Mouse (Mus musculus) liver, embryonic 16.5 days (tissue): ENCODE results near the gene Serpina3f. TPM values are rescaled to one million over a fixed set of nuclear protein-coding genes. Genes with fewer than 3 reads are reported as not detected.
A peak's percentile ranks its signal among the peaks of the same experiment; 100 is the strongest.

Experiments used
- ATAC-seq: fragments of 200-750 bp; cut with Nextera tagmentation; 2 replicates; pipeline ENCODE4 v1.8.0; 2017; ENCODE audit warnings: low read depth, mild to moderate bottlenecking, moderate number of reproducible peaks, moderate library complexity
- H3K27ac ChIP-seq: fragments of 300-500 bp; sonication (generic); 2 replicates; pipeline ENCODE4 v1.5.1; 2014; ENCODE audit warnings: mild to moderate bottlenecking, low read length
- H3K27me3 ChIP-seq: fragments of 300-500 bp; sonication (generic); 2 replicates; pipeline ENCODE4 v1.6.1; 2014; ENCODE audit warnings: low read depth, low read length, mixed read lengths; ENCODE audit not compliant: control insufficient read depth, insufficient read depth
- H3K36me3 ChIP-seq: fragments of 300-500 bp; sonication (generic); 2 replicates; pipeline ENCODE4 v1.6.1; 2014; ENCODE audit warnings: mild to moderate bottlenecking; ENCODE audit not compliant: control insufficient read depth, insufficient read depth
- H3K4me1 ChIP-seq: fragments of 300-500 bp; sonication (generic); 2 replicates; pipeline ENCODE4 v1.6.1; 2014; ENCODE audit warnings: low read depth, low read length, mixed read lengths; ENCODE audit not compliant: control insufficient read depth
- H3K4me2 ChIP-seq: fragments of 300-500 bp; sonication (generic); 2 replicates; pipeline ENCODE4 v1.6.1; 2014; ENCODE audit warnings: low read depth, low read length, mixed read lengths
- H3K4me3 ChIP-seq: fragments of 300-500 bp; sonication (generic); 2 replicates; pipeline ENCODE4 v1.5.1; 2014; ENCODE audit warnings: low read depth, mild to moderate bottlenecking, low read length
- H3K9ac ChIP-seq: fragments of 300-500 bp; sonication (generic); 2 replicates; pipeline ENCODE4 v1.6.1; 2014; ENCODE audit warnings: low read depth, low read length
- H3K9me3 ChIP-seq: fragments of 300-500 bp; sonication (generic); replicated peaks from 2 replicates; pipeline ENCODE4 v1.6.1; 2016; ENCODE audit warnings: low read length; ENCODE audit not compliant: control insufficient read depth
- WGBS: fragments of 180-500 bp; shearing (Covaris S2); extraction: QIAGEN DNeasy Blood & Tissue Kit; methylation state at CpG from one replicate; pipeline ENCODE4 v1.1.7; 2014; ENCODE audit not compliant: insufficient replicate concordance; 5-methylcytosine and 5-hydroxymethylcytosine counted together
- polyA plus RNA-seq: library from polyadenylated mRNA; unstranded; fragments of >200 nt; fragmentation: Nextera tagmentation; extraction: Ambion mirVana; gene quantifications from 2 replicates; pipeline ENCODE4 v1.2.1, GENCODE M21; 2015

Gene Serpina3f
- polyA plus RNA-seq, 1 experiment from 2014 or later = 0.27 TPM

DNA sequence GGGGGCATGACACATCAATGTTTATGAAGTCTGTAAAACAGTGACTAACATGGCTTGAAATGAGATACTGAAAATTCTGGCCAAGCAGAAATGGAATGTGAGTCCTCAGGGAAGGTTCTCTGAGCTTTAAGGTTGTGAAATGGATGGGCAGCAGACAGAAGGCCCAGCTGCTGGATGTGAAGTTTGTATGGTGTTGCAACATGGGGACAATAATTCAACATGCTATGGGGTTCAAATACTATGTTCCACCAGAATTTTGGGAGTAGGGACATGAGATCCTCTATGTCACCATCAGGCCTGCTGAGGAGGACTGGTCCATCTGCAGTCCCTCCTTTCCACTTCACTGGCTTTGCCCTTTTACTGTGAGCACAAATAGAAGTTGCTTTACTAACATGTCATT, 29.0 kb downstream of the Serpina3f start:
- Histone ChIP-seq H3K4me2 (no peak overlapping the region), H3K27me3 (no peaks in the 10 kb centered on the region), H3K27ac (no peak overlapping the region), H3K9me3 (no peaks in the 10 kb centered on the region), H3K4me1 (no peaks in the 10 kb centered on the region), H3K36me3 (no peaks in the 10 kb centered on the region), H3K9ac (no peak overlapping the region), H3K4me3 (no peak overlapping the region)
- ATAC-seq = no peak

DNA sequence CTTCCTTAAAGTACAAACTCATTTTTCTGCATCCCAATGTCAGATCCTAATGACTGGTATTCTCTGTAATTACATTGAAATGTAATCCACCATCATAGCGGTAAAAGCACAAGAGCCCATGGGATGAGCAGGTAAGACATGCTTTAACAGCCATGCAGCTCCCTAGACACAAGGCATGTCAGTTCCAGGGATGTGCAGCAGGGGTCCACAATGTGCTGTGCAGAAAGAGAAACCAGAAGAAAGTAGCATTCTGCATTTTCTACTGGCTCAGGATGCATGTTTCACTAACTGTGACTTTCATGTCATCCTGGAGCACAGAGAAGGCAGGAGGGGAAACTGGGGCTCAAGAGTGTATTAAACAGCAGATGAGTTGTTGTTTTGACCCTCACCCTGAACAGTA, 30.7 kb downstream of the Serpina3f start:
- Histone ChIP-seq H3K27me3 (no peaks in the 10 kb centered on the region), H3K9ac (no peak overlapping the region), H3K27ac (no peak overlapping the region), H3K4me1 (no peaks in the 10 kb centered on the region), H3K9me3 (no peaks in the 10 kb centered on the region), H3K4me3 (no peak overlapping the region), H3K4me2 (no peak overlapping the region), H3K36me3 (no peaks in the 10 kb centered on the region)
- no peak for ATAC-seq
- WGBS = 74% methylated on average over 1 of the region's 1 CpGs

DNA sequence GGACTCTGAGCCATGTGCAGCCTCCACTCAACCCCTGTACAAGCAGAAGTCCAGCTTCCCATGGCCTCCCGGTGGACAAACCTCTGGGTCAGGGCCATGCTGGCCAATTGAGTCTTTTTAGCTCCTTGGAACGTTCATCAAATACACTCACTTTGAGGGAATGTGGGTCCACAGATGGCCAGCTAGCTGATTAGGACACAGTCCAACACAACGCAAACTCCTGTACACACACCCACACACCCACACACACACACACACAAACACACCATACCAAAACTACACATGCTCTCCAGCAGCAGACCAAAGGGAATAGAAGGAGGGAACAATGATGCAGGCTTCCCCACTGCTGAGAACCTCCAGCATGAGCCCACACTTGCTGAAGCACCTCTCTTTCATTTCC, 31.3 kb downstream of the Serpina3f start:
- Histone ChIP-seq H3K4me3 (no peak overlapping the region), H3K4me2 (no peak overlapping the region), H3K27me3 (no peaks in the 10 kb centered on the region), H3K9me3 (no peaks in the 10 kb centered on the region), H3K9ac (no peak overlapping the region), H3K27ac (no peak overlapping the region), H3K4me1 (no peaks in the 10 kb centered on the region), H3K36me3 (no peaks in the 10 kb centered on the region)
- 51% methylated on average over 3 of the region's 3 CpGs for WGBS
- no peak for ATAC-seq

DNA sequence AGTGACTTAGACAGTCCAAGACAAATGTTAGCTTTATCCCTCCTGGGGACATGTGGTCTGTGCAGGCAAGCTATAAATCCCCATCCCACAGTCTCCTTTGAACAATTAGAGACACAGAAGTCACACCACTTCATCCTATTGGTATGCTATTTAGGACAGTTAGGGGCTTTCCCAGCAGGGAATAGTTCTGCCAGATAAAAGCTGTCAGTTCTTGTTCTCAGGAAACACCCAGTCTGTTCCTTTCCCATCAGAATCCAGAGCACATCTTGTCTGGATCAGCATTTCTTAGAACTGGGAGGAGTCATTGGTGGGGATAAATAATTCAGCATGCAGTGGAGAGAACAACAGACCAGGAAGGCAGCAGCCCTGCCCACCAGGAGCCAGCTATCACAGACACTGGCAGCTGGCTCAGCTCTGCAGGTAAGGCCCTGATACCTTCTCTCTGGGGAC, 33.2 kb downstream of the Serpina3f start:
- no peaks in the 10 kb centered on the region for H3K27me3 ChIP-seq
- no peak overlapping the region for H3K9ac ChIP-seq
- ATAC-seq = 0 out of 2 replicates have a peak, but pooled peaks have one; percentile 16
- no peak overlapping the region for H3K4me3 ChIP-seq
- no peaks in the 10 kb centered on the region for H3K4me1 ChIP-seq
- no peak overlapping the region for H3K4me2 ChIP-seq
- H3K36me3 ChIP-seq = no peaks in the 10 kb centered on the region
- no peak overlapping the region for H3K27ac ChIP-seq
- no peaks in the 10 kb centered on the region for H3K9me3 ChIP-seq

DNA sequence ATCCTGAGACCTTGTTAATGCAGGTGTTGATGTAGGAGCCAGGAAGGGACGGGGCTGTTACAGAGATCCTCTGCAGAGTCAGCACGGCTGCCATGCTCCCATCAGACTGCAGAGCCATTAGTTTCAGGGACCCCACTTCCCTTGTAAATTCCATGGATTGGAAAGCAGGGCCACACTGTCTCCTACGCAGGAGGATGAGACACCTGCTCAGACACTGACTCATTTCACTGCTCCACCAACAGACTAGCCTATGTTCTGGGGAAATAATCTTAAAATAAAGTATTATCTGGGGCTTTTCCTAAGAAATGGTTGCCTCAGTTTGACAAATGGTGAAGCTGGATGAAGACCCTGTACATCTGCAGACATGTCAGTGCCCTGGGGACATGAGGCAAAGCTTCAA, 33.9 kb downstream of the Serpina3f start:
- no peak for ATAC-seq
- no peak overlapping the region for H3K4me3 ChIP-seq
- no peaks in the 10 kb centered on the region for H3K9me3 ChIP-seq
- no peaks in the 10 kb centered on the region for H3K27me3 ChIP-seq
- H3K27ac ChIP-seq = no peak overlapping the region
- WGBS = 63% methylated on average over 3 of the region's 3 CpGs
- no peaks in the 10 kb centered on the region for H3K36me3 ChIP-seq
- no peak overlapping the region for H3K9ac ChIP-seq
- no peaks in the 10 kb centered on the region for H3K4me1 ChIP-seq
- H3K4me2 ChIP-seq = no peak overlapping the region

DNA sequence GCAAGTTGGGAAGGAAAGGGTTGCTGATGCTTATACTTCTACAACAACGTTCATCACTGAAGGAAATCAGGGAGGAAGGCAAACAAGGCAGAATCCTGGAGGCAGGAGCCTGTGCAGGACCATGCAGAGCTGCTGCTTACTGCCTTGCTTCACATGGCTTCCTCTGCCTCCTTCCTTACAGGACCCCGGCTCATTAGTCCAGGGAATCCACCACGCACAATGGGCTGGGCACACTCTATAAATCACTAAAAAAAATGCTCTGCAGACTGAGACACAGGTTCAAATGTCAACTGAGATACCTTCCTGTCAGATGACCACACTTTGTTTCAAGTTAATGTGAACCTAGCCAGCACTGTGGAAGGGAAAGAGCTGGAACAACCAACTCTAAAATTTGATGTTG, 46.7 kb downstream of the Serpina3f start:
- no peak overlapping the region for H3K4me2 ChIP-seq
- H3K36me3 ChIP-seq = no peaks in the 10 kb centered on the region
- H3K4me3 ChIP-seq = no peak overlapping the region
- no peak overlapping the region for H3K9ac ChIP-seq
- no peaks in the 10 kb centered on the region for H3K4me1 ChIP-seq
- no peaks in the 10 kb centered on the region for H3K9me3 ChIP-seq
- WGBS = 31% methylated on average over 3 of the region's 3 CpGs
- ATAC-seq = no peak
- H3K27ac ChIP-seq = no peak overlapping the region
- no peaks in the 10 kb centered on the region for H3K27me3 ChIP-seq

DNA sequence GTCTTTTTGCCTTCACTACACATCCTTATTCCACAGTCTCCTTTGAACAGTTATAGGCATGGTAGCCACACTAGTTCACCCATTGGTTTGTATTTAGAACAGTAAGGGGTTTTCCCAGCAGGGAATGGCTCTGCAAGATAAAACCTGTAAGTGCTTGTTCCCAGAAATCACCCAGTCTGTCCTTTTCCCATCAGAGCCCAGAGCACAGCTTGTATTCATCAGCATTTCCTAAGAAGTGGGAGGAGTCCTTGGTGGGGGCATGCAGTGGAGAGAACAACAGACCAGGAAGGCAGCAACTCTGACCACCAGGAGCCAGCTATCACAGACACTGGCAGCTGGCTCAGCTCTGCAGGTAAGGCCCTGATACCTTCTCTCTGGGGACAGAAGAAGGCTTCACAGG, 48.5 kb downstream of the Serpina3f start, which contains the start of gene Serpina3i:
TSS of gene Serpina3i (plus strand) at position 260 of the 400 bp plus-strand sequence.
- 0 out of 2 replicates have a peak, but pooled peaks have one; percentile 9 for ATAC-seq
- no peaks in the 10 kb centered on the region for H3K27me3 ChIP-seq
- no peaks in the 10 kb centered on the region for H3K4me1 ChIP-seq
- no peak within 1 kb of the TSS for H3K4me3 ChIP-seq
- H3K4me2 ChIP-seq = no peak within 1 kb of the TSS
- no peak within 1 kb of the TSS for H3K9ac ChIP-seq
- no peaks in the 10 kb centered on the region for H3K36me3 ChIP-seq
- no peak within 1 kb of the TSS for H3K27ac ChIP-seq
- no peaks in the 10 kb centered on the region for H3K9me3 ChIP-seq

DNA sequence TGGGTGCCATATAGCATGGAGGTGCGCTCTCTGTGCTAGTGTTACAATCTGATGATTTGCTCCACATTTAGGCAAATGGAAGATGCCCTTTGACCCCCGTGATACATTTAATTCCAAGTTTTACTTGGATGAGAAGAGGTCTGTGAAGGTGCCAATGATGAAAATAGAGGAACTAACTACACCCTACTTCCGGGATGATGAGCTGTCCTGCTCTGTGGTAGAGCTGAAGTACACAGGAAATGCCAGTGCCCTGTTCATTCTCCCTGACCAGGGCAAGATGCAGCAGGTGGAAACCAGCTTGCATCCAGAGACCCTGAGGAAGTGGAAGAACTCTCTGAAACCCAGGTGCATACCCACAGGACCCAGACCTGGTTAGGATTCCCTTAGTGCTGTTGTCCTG, 52.0 kb downstream of the Serpina3f start:
- Histone ChIP-seq H3K36me3 (no peaks in the 10 kb centered on the region), H3K9ac (no peak overlapping the region), H3K4me3 (no peak overlapping the region), H3K27me3 (no peaks in the 10 kb centered on the region), H3K4me1 (no peaks in the 10 kb centered on the region), H3K9me3 (no peaks in the 10 kb centered on the region), H3K4me2 (no peak overlapping the region), H3K27ac (no peak overlapping the region)
- WGBS = 33% methylated on average over 3 of the region's 3 CpGs
- no peak for ATAC-seq
